Mouse (Mus musculus) ES-E14 (cell line): ENCODE data around the gene H6pd. TPM values are rescaled to one million over a fixed set of nuclear protein-coding genes. Genes with fewer than 3 reads are reported as not detected.

Experiments
- DNase-seq: peaks from one replicate; pipeline ENCODE4 v3.0.0-alpha.2; 2013; ENCODE audit warnings: low read depth, low spot score
- H3K27ac ChIP-seq: 2 replicates; pipeline ENCODE4 v1.5.1; 2012; ENCODE audit warnings: low read depth, mild to moderate bottlenecking, low read length, moderate library complexity, mixed read lengths; ENCODE audit not compliant: poor library complexity, insufficient read depth, severe bottlenecking
- H3K36me3 ChIP-seq: 2 replicates; pipeline ENCODE4 v1.6.1; 2012; ENCODE audit warnings: mild to moderate bottlenecking, low read length, moderate library complexity, mixed read lengths; ENCODE audit not compliant: control insufficient read depth, poor library complexity, insufficient read depth, severe bottlenecking
- H3K4me1 ChIP-seq, 2 experiments: fragments of 150-350 bp in 1 of 2; sonication (generic) in 1 of 2; 2 replicates each; pipeline ENCODE4 v1.6.1; 2012; ENCODE audit warnings: low read length in 2 of 2, mild to moderate bottlenecking in 1 of 2, mixed read lengths in 1 of 2; ENCODE audit not compliant: control insufficient read depth in 2 of 2, insufficient read depth in 2 of 2, poor library complexity in 1 of 2
- H3K4me3 ChIP-seq, 2 experiments: fragments of 150-350 bp in 1 of 2; sonication (generic) in 1 of 2; 2 replicates each; pipeline ENCODE4 v1.5.1; 2012; ENCODE audit warnings: low read length in 2 of 2, low read depth in 1 of 2, mild to moderate bottlenecking in 1 of 2, mixed read lengths in 1 of 2; ENCODE audit not compliant: insufficient read depth in 1 of 2, poor library complexity in 1 of 2, severe bottlenecking in 1 of 2
- H3K9ac ChIP-seq: 2 replicates; pipeline ENCODE4 v1.6.1; 2012; ENCODE audit warnings: low read depth, mild to moderate bottlenecking, low read length, mixed read lengths; ENCODE audit not compliant: poor library complexity, insufficient read depth, severe bottlenecking
- H3K9me3 ChIP-seq: fragments of 150-350 bp; sonication (generic); 2 replicates; pipeline ENCODE4 v1.6.1; 2012; ENCODE audit warnings: low read depth, mild to moderate bottlenecking, low read length; ENCODE audit not compliant: control insufficient read depth, insufficient read depth
- CHD2 ChIP-seq: IDR thresholded peaks from 2 replicates; pipeline ENCODE4 v1.6.1; 2014; ENCODE audit warnings: mild to moderate bottlenecking, low read depth, low read length, inconsistent platforms
- HCFC1 ChIP-seq: IDR thresholded peaks from 2 replicates; pipeline ENCODE4 v1.6.1; 2012; ENCODE audit warnings: low read length, inconsistent platforms, borderline replicate concordance; ENCODE audit not compliant: insufficient read depth
- MAFK ChIP-seq: IDR thresholded peaks from 2 replicates; pipeline ENCODE4 v1.6.1; 2014; ENCODE audit warnings: mild to moderate bottlenecking, low read depth, low read length, inconsistent platforms; ENCODE audit not compliant: insufficient read depth
- ZC3H11A ChIP-seq: IDR thresholded peaks from 2 replicates; pipeline ENCODE4 v1.6.1; 2012; ENCODE audit warnings: low read depth, mild to moderate bottlenecking, inconsistent platforms, low read length, borderline replicate concordance
- ZNF384 ChIP-seq: IDR thresholded peaks from 2 replicates; pipeline ENCODE4 v1.6.1; 2012; ENCODE audit warnings: low read depth, low read length, inconsistent platforms
- in situ Hi-C, 2 experiments: fragments of 600-800 bp; cut with MboI; formaldehyde crosslinking; loops; one replicate each; pipeline ENCODE4 v1.15.1; 2025; ENCODE audit warnings: low sequenced_read_pairs in 2 of 2, inconsistent platforms in 1 of 2; ENCODE audit not compliant: unreplicated experiment in 2 of 2
- total RNA-seq: library from RNA; depleted of rRNA; stranded (reverse); fragments of 300-350 nt; gene quantifications from 2 replicates; pipeline ENCODE4 v1.2.3, GENCODE M21; 2012

The H6pd gene
- total RNA-seq, 1 experiment, result 17.6 TPM

- in situ Hi-C loops, result no loop called here
- Histone ChIP-seq H3K36me3 (no peaks in the 10 kb centered on the region), H3K9me3 (no peaks in the 10 kb centered on the region), H3K4me1 (peaks cover 16 to 31% of the 10 kb centered on the region in 2 experiments), H3K27ac (no peak overlapping the region), H3K9ac (no peak overlapping the region), H3K4me3 (no peak overlapping the region)
- DNase-seq, result no peak
- no peak for TF ChIP-seq ZC3H11A
- no peak for TF ChIP-seq HCFC1
- TF ChIP-seq MAFK, result no peak
- no peak for TF ChIP-seq CHD2
- TF ChIP-seq ZNF384, result no peak
Observed at GRCm38 (mm10) chr4:150007444-150007843, 1.4 kb downstream of the H6pd start.

- Histone ChIP-seq H3K36me3 (no peaks in the 10 kb centered on the region), H3K4me3 (no peak overlapping the region), H3K9ac (no peak overlapping the region), H3K27ac (no peak overlapping the region; the same call in 1 of the 2 replicates), H3K9me3 (no peaks in the 10 kb centered on the region), H3K4me1 (peaks cover 18 to 33% of the 10 kb centered on the region in 2 experiments)
- in situ Hi-C loops, result no loop called here
- TF ChIP-seq HCFC1 (no peak), CHD2 (no peak), ZC3H11A (no peak), MAFK (no peak), ZNF384 (no peak)
- DNase-seq, result no peak
Observed at GRCm38 (mm10) chr4:150006991-150007390, 1.8 kb downstream of the H6pd start.

DNA sequence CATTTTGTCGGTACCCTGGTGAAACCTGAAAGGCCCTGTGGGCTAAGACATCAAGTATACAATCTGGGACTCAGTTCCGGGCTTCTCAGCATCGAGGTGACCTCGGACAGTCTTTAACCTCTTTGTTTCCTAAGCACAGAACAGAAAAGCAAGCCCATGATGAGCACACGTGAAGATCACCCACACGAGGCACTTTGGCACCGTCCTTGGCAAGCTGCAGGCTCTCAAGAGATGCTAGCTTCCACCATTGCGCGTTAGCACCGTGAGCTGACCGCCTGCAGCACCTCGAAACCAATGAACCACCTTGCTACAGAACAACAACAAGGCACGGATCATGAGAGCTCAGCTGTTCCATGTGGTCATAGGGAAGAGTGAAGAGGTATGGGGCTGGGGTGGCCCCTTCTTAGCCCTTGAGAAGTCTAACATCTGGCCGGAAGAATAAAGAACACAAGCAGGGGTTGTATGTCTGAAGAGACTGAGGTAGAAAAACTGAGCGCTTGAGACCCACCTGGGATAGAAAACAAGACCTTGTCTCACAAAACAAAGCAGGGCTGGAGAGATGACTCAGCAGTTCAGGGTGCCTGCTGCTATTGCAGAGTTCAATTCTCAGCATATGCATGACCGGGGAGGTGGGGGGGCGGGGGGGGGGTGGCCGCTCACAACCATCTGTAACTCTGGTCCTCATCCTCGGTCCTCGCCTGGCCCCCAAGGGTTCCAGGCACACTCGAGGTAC, 2.5 kb downstream of the H6pd start:
- no peak overlapping the region for H3K4me3 ChIP-seq

DNA sequence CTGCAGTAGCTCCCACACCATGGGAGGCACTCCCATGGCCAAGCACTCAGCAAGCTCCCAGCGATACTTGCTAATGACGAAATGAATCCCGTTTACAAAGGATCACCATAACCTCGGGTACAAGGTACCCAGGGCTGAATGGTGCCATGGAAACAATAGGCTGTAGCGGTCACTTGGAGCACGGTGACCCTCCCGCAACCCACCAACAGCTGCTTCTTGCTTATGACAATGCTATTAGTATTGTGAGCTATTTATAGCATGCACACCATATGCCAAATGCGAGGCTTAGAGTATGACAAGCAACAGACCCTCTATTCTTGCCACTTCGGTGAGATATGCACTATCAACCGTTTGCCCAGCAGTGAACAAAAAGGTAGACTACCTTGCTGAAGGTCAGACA, 3.6 kb downstream of the H6pd start:
- no peak for DNase-seq
- no peaks in the 10 kb centered on the region for H3K9me3 ChIP-seq
- TF ChIP-seq HCFC1, result no peak
- TF ChIP-seq ZNF384, result no peak
- no peak for TF ChIP-seq CHD2
- TF ChIP-seq MAFK, result no peak
- no peak for TF ChIP-seq ZC3H11A
- H3K27ac ChIP-seq, result no peak overlapping the region
- no peak overlapping the region for H3K4me3 ChIP-seq
- no peak overlapping the region for H3K9ac ChIP-seq
- H3K36me3 ChIP-seq, result no peaks in the 10 kb centered on the region
- H3K4me1 ChIP-seq, result peaks cover 29 to 43% of the 10 kb centered on the region in 2 experiments
- in situ Hi-C loops, result no loop called here

More for the DNA sequence above, 2.5 kb downstream of the H6pd start:
- Histone ChIP-seq H3K9me3 (no peaks in the 10 kb centered on the region), H3K36me3 (no peaks in the 10 kb centered on the region), H3K4me1 (peaks cover 23 to 36% of the 10 kb centered on the region in 2 experiments), H3K9ac (no peak overlapping the region; the same call in 1 of the 2 replicates), H3K27ac (peak overlapping the region; percentile 56; the same call in 1 of the 2 replicates)
- in situ Hi-C loops, result no loop called here
- TF ChIP-seq MAFK (peak; percentile 89), CHD2 (no peak)
- no peak for DNase-seq
